Mouse (Mus musculus): ENCODE measurements at regions not wholly inside any gene's neighbourhood (a gene's known extent, or its start where the extent isn't known, plus 50 kb on each side); places are given as distances from the start of the nearest gene placed in this dataset.

- no peak overlapping the region for H3K27ac ChIP-seq
- 45% methylated on average over 2 of the region's 2 CpGs for WGBS
- H3K9ac ChIP-seq, result no peak overlapping the region
- no peaks in the 10 kb centered on the region for H3K4me1 ChIP-seq
- ATAC-seq (ENCODE audit: insufficient read depth, low FRiP score, low read depth), result peak; percentile 82
- H3K27me3 ChIP-seq (replicated peaks), result no peaks in the 10 kb centered on the region
- no peak overlapping the region for H3K4me3 ChIP-seq (replicated peaks)
- H3K36me3 ChIP-seq, result no peaks in the 10 kb centered on the region
- H3K4me2 ChIP-seq, result no peak overlapping the region
- no peaks in the 10 kb centered on the region for H3K9me3 ChIP-seq
Observed at GRCm38 (mm10) chr13:81852309-81852978, 69.6 kb downstream of the Cetn3 start.

DNA sequence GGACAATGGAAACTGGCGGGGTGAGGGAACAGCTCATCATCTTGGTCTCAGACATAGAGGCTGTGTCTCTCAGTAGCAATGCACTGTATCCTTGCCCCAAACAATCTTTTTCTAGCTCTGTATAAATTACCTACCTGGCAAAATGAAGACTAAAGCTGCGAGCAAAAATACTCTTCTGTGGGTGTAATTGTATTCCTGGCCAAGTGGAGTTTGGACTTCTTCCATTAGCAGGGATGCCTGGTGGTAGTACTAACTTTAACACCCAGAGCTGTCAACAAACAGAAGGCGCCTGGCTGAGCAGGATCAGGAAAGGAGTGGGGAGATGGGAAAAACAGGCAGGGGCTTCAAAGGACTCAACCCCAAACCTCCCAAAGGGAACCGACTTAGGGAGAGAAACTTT lies 73.2 kb downstream of the Cetn3 start:
- ATAC-seq (ENCODE audit: insufficient read depth, low FRiP score, low read depth), result no peak
- 46% methylated on average over 4 of the region's 4 CpGs for WGBS
- Histone ChIP-seq H3K9me3 (no peaks in the 10 kb centered on the region), H3K4me3 (replicated peaks) (no peak overlapping the region), H3K36me3 (no peaks in the 10 kb centered on the region), H3K4me1 (no peaks in the 10 kb centered on the region), H3K4me2 (no peak overlapping the region), H3K27me3 (replicated peaks) (no peaks in the 10 kb centered on the region), H3K9ac (no peak overlapping the region), H3K27ac (no peak overlapping the region)

DNA sequence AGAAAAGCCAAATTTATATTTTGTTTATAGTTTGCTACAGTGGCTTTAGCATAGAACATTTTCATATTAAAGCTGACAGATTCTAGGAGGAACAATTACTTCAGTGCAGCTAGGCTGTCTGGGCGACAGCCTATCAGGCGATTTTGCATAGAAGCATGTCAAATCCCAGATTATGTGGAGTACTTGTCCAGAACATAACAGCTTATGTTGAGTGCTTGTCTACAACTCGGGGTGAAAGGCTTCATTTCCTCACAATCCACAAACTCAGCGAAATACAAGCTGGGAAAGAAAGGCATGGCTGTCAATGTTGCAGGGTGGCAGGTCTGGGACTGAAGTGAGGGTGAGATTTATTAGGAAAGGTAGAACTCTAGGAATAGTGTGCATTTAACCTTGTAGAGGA lies 77.8 kb downstream of the Cetn3 start:
- H3K4me3 ChIP-seq (replicated peaks), result no peak overlapping the region
- no peak overlapping the region for H3K27ac ChIP-seq
- H3K4me1 ChIP-seq, result no peaks in the 10 kb centered on the region
- H3K9me3 ChIP-seq, result no peaks in the 10 kb centered on the region
- 74% methylated on average over 4 of the region's 4 CpGs for WGBS
- no peak overlapping the region for H3K9ac ChIP-seq
- H3K4me2 ChIP-seq, result no peak overlapping the region
- no peaks in the 10 kb centered on the region for H3K36me3 ChIP-seq
- no peak for ATAC-seq (ENCODE audit: insufficient read depth, low FRiP score, low read depth)
- H3K27me3 ChIP-seq (replicated peaks), result no peaks in the 10 kb centered on the region

GRCm38 (mm10) chr13:81861886-81862600 lies 79.2 kb downstream of the Cetn3 start:
- Histone ChIP-seq H3K4me1 (no peaks in the 10 kb centered on the region), H3K27ac (no peak overlapping the region), H3K27me3 (replicated peaks) (no peaks in the 10 kb centered on the region), H3K4me2 (no peak overlapping the region), H3K36me3 (no peaks in the 10 kb centered on the region), H3K4me3 (replicated peaks) (no peak overlapping the region), H3K9ac (no peak overlapping the region), H3K9me3 (no peaks in the 10 kb centered on the region)
- 71% methylated on average over 5 of the region's 5 CpGs for WGBS
- no peak for ATAC-seq (ENCODE audit: insufficient read depth, low FRiP score, low read depth)

DNA sequence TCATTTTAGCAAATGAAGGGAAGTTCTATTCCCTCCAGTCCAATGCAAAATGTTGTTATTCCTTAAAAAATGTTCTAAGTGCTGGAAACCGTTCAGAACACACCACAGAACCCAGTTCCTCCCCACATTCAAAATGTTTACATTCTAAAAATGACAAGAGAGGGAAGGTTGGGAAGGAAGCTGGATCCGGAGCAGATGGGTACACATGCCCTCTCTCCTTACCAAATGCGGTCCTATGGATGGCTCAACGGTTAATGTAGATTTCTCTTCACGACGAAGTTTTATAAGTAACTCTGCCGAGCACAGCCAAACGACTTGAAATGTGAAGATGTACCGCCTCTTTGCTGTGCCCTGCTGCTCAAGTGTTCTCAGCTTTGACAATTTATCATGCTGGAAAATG lies 88.3 kb downstream of the Cetn3 start:
- no peaks in the 10 kb centered on the region for H3K4me1 ChIP-seq
- H3K9ac ChIP-seq, result no peak overlapping the region
- H3K36me3 ChIP-seq, result no peaks in the 10 kb centered on the region
- H3K27ac ChIP-seq, result no peak overlapping the region
- no peaks in the 10 kb centered on the region for H3K9me3 ChIP-seq
- H3K4me2 ChIP-seq, result no peak overlapping the region
- ATAC-seq (ENCODE audit: insufficient read depth, low FRiP score, low read depth), result no peak
- H3K27me3 ChIP-seq (replicated peaks), result no peaks in the 10 kb centered on the region
- H3K4me3 ChIP-seq (replicated peaks), result no peak overlapping the region
- 77% methylated on average over 9 of the region's 9 CpGs for WGBS

DNA sequence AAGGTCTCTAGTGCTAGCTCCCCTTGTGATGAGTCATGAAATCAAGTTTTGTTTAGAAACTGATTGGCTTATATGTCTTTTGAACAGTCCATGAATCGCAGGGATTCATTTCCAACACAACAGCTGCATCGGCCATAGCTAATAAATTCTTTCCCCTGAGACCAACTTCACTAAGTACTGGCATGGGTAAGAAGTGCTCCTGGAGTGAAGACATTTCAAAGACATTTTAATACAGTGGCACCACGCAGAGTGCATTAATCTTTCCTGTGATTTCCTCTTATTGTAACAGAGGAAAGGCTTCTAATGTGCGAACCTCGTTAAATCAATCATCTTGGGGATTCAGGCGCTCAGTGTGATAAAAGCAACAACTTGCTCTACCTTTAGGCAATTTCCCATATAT lies 103.0 kb downstream of the Cetn3 start:
- H3K4me1 ChIP-seq, result no peaks in the 10 kb centered on the region
- H3K4me2 ChIP-seq, result no peak overlapping the region
- 66% methylated on average over 6 of the region's 6 CpGs for WGBS
- H3K9me3 ChIP-seq, result no peaks in the 10 kb centered on the region
- H3K27me3 ChIP-seq (replicated peaks), result no peaks in the 10 kb centered on the region
- H3K9ac ChIP-seq, result no peak overlapping the region
- ATAC-seq (ENCODE audit: insufficient read depth, low FRiP score, low read depth), result no peak
- H3K27ac ChIP-seq, result no peak overlapping the region
- no peaks in the 10 kb centered on the region for H3K36me3 ChIP-seq
- no peak overlapping the region for H3K4me3 ChIP-seq (replicated peaks)

GRCm38 (mm10) chr13:81930266-81930665 lies 147.4 kb downstream of the Cetn3 start:
- H3K27ac ChIP-seq, result no peak overlapping the region
- no peaks in the 10 kb centered on the region for H3K27me3 ChIP-seq (replicated peaks)
- 39% methylated on average over 4 of the region's 4 CpGs for WGBS
- H3K9me3 ChIP-seq, result no peaks in the 10 kb centered on the region
- no peaks in the 10 kb centered on the region for H3K4me1 ChIP-seq
- no peaks in the 10 kb centered on the region for H3K36me3 ChIP-seq
- peak; percentile 90 for ATAC-seq (ENCODE audit: insufficient read depth, low FRiP score, low read depth)
- H3K4me3 ChIP-seq (replicated peaks), result no peak overlapping the region
- no peak overlapping the region for H3K9ac ChIP-seq
- no peak overlapping the region for H3K4me2 ChIP-seq

DNA sequence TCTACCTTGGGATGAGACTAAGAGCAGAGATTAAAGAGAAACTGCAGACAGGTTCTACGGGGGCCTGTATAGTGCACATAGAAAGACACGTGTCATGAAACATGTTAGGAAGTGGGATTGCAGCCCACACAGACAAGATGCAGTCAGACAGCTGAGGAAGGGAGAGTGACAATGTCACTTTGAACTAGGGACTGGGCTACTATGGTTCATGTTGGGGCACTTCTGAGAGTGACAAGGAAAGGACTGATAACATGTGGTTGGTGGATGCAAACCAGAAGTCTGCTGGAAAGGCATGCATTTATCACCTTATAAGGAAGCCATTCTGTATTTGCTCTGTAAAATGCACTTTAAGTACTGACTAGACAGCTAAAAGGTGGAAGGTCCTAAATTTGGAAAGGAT lies 148.3 kb downstream of the Cetn3 start:
- Histone ChIP-seq H3K4me1 (no peaks in the 10 kb centered on the region), H3K4me2 (no peak overlapping the region), H3K27ac (no peak overlapping the region), H3K27me3 (replicated peaks) (no peaks in the 10 kb centered on the region), H3K9me3 (no peaks in the 10 kb centered on the region), H3K4me3 (replicated peaks) (no peak overlapping the region), H3K36me3 (no peaks in the 10 kb centered on the region), H3K9ac (no peak overlapping the region)
- WGBS, result 79% methylated on average over 2 of the region's 2 CpGs
- no peak for ATAC-seq (ENCODE audit: insufficient read depth, low FRiP score, low read depth)

DNA sequence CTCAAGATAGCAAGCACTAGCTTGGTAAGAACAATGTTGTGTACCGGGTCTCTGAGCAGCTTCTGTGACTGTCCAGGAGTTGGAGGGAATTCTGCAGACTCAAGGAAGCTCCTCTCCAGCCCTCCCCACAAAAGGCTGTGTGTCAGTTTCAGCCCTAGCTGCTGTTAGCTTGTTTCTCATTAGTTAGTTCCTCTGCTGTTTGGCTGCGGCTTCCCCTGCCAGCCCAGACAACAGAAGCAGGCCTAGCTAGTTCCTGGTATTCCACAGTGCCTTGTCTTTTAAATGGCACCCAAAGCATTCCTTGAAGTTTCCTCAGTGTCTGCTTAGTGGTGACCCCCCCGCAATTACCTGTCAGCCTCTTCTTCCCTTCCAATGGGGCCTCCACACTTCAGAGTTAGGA lies 154.2 kb downstream of the Cetn3 start:
- no peaks in the 10 kb centered on the region for H3K27me3 ChIP-seq (replicated peaks)
- H3K27ac ChIP-seq, result no peak overlapping the region
- H3K4me1 ChIP-seq, result no peaks in the 10 kb centered on the region
- WGBS, result 68% methylated on average over 3 of the region's 3 CpGs
- no peaks in the 10 kb centered on the region for H3K36me3 ChIP-seq
- H3K9ac ChIP-seq, result no peak overlapping the region
- H3K4me2 ChIP-seq, result no peak overlapping the region
- no peak for ATAC-seq (ENCODE audit: insufficient read depth, low FRiP score, low read depth)
- no peak overlapping the region for H3K4me3 ChIP-seq (replicated peaks)
- H3K9me3 ChIP-seq, result no peaks in the 10 kb centered on the region

GRCm38 (mm10) chr13:81944047-81944446 lies 161.2 kb downstream of the Cetn3 start:
- H3K27me3 ChIP-seq (replicated peaks), result no peaks in the 10 kb centered on the region
- H3K9me3 ChIP-seq, result no peaks in the 10 kb centered on the region
- H3K4me1 ChIP-seq, result peaks cover 7% of the 10 kb centered on the region; the same call in 1 of the 2 replicates
- H3K36me3 ChIP-seq, result no peaks in the 10 kb centered on the region
- no peak overlapping the region for H3K27ac ChIP-seq
- 13% methylated on average over 9 of the region's 9 CpGs for WGBS
- H3K9ac ChIP-seq, result no peak overlapping the region
- no peak; the same call in 1 of the 2 replicates for ATAC-seq (ENCODE audit: insufficient read depth, low FRiP score, low read depth)
- peak overlapping the region; percentile 5; the same call in 1 of the 2 replicates for H3K4me3 ChIP-seq (replicated peaks)
- peak overlapping the region; percentile 35 for H3K4me2 ChIP-seq

GRCm38 (mm10) chr13:81944469-81944868 lies 161.6 kb downstream of the Cetn3 start:
- H3K4me3 ChIP-seq (replicated peaks), result peak overlapping the region; percentile 5; the same call in 1 of the 2 replicates
- 42% methylated on average over 6 of the region's 6 CpGs for WGBS
- no peak overlapping the region for H3K27ac ChIP-seq
- H3K4me1 ChIP-seq, result peaks cover 7% of the 10 kb centered on the region; the same call in 1 of the 2 replicates
- ATAC-seq (ENCODE audit: insufficient read depth, low FRiP score, low read depth), result no peak; the same call in 1 of the 2 replicates
- no peaks in the 10 kb centered on the region for H3K9me3 ChIP-seq
- H3K9ac ChIP-seq, result no peak overlapping the region
- no peaks in the 10 kb centered on the region for H3K36me3 ChIP-seq
- peak overlapping the region; percentile 35 for H3K4me2 ChIP-seq
- no peaks in the 10 kb centered on the region for H3K27me3 ChIP-seq (replicated peaks)

DNA sequence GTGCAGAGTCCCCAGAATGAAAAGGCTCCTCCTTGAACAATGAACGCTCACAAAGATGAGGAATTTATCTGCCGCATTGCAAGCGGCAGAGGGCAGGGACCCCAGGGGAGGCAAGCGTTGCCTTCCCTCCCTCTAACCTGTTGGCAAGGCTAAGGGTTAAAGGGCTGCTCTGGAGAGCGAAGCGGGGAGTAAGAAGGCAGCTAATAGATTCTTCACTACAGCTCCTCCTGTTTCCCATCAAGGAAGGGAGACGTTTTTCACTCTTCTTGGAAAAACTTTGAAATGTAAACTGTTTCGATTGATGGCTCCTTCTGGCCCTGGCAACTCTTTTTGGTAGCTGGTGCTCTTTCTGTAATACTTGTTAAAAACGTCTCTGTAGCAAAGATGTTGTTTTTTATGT lies 162.9 kb downstream of the Cetn3 start:
- Histone ChIP-seq H3K4me1 (peaks cover 7% of the 10 kb centered on the region; the same call in 1 of the 2 replicates), H3K9me3 (no peaks in the 10 kb centered on the region), H3K27me3 (replicated peaks) (no peaks in the 10 kb centered on the region), H3K9ac (no peak overlapping the region), H3K36me3 (no peaks in the 10 kb centered on the region), H3K4me3 (replicated peaks) (no peak overlapping the region), H3K27ac (no peak overlapping the region), H3K4me2 (peak overlapping the region; percentile 45)
- ATAC-seq (ENCODE audit: insufficient read depth, low FRiP score, low read depth), result no peak
- WGBS, result 11% methylated on average over 9 of the region's 9 CpGs
